Mouse (Mus musculus): ENCODE data around the gene Dock4. TPM values are rescaled to one million over a fixed set of nuclear protein-coding genes. Genes with fewer than 3 reads are reported as not detected.

Gene Dock4
- total RNA-seq, 4 experiments from 2014 or later: 196 to 242 (median 222) TPM

- DNase-seq (ENCODE audit: low spot score in 2 of 2): no peak
These were observed 14.0 kb downstream of the Dock4 start for GRCm38 (mm10) chr12:40459673-40460265.

- DNase-seq (ENCODE audit: low spot score in 2 of 2): no peak
These were observed 17.0 kb downstream of the Dock4 start for GRCm38 (mm10) chr12:40462693-40463235.

GRCm38 (mm10) chr12:40463828-40464227 lies 18.1 kb downstream of the Dock4 start:
- no peak for DNase-seq (ENCODE audit: low spot score in 2 of 2)

- peak; percentile 55 to 59 for DNase-seq (ENCODE audit: low spot score in 2 of 2)
These were observed 18.5 kb downstream of the Dock4 start for GRCm38 (mm10) chr12:40464282-40464681.

GRCm38 (mm10) chr12:40468235-40468634 lies 22.5 kb downstream of the Dock4 start:
- peak; percentile 47 to 53 for DNase-seq (ENCODE audit: low spot score in 2 of 2)

GRCm38 (mm10) chr12:40469009-40469408 lies 23.3 kb downstream of the Dock4 start:
- no peak for DNase-seq (ENCODE audit: low spot score in 2 of 2)

- no peak for DNase-seq (ENCODE audit: low spot score in 2 of 2)
These were observed 26.1 kb downstream of the Dock4 start for GRCm38 (mm10) chr12:40471649-40472399.

GRCm38 (mm10) chr12:40473709-40474108 lies 28.0 kb downstream of the Dock4 start:
- DNase-seq (ENCODE audit: low spot score in 2 of 2): no peak

GRCm38 (mm10) chr12:40477621-40478452 lies 32.1 kb downstream of the Dock4 start:
- DNase-seq (ENCODE audit: low spot score in 2 of 2): no peak

GRCm38 (mm10) chr12:40484224-40484623 lies 38.5 kb downstream of the Dock4 start:
- DNase-seq (ENCODE audit: low spot score in 2 of 2): no peak

GRCm38 (mm10) chr12:40485210-40485609 lies 39.5 kb downstream of the Dock4 start:
- no peak for DNase-seq (ENCODE audit: low spot score in 2 of 2)

- DNase-seq (ENCODE audit: low spot score in 2 of 2): no peak
These were observed 40.5 kb downstream of the Dock4 start for GRCm38 (mm10) chr12:40486047-40486837.

GRCm38 (mm10) chr12:40496387-40496786 lies 50.6 kb downstream of the Dock4 start:
- no peak for DNase-seq (ENCODE audit: low spot score in 2 of 2)

- DNase-seq (ENCODE audit: low spot score in 2 of 2): no peak
These were observed 52.1 kb downstream of the Dock4 start for GRCm38 (mm10) chr12:40497806-40498205.

GRCm38 (mm10) chr12:40498250-40498671 lies 52.5 kb downstream of the Dock4 start:
- no peak for DNase-seq (ENCODE audit: low spot score in 2 of 2)

GRCm38 (mm10) chr12:40498928-40499626 lies 53.3 kb downstream of the Dock4 start:
- DNase-seq (ENCODE audit: low spot score in 2 of 2): peak; percentile 61 to 66

- no peak for DNase-seq (ENCODE audit: low spot score in 2 of 2)
These were observed 54.0 kb downstream of the Dock4 start for GRCm38 (mm10) chr12:40499627-40500329.

GRCm38 (mm10) chr12:40501141-40501540 lies 55.4 kb downstream of the Dock4 start:
- no peak for DNase-seq (ENCODE audit: low spot score in 2 of 2)

GRCm38 (mm10) chr12:40503520-40503919 lies 57.8 kb downstream of the Dock4 start:
- no peak for DNase-seq (ENCODE audit: low spot score in 2 of 2)

GRCm38 (mm10) chr12:40504687-40505086 lies 58.9 kb downstream of the Dock4 start:
- no peak for DNase-seq (ENCODE audit: low spot score in 2 of 2)

All from layer of hippocampus, adult 8-10 months (tissue).